Mouse (Mus musculus) gonadal fat pad, adult 2 months (tissue): ENCODE data around the gene Banp. TPM values are rescaled to one million over a fixed set of nuclear protein-coding genes. Genes with fewer than 3 reads are reported as not detected.

Experiments
- DNase-seq: peaks from one replicate; pipeline ENCODE4 v3.0.0-alpha.2; 2012; ENCODE audit warnings: low read depth
- polyA plus RNA-seq: library from polyadenylated mRNA; depleted of rRNA; stranded (reverse); fragments of >200 nt; gene quantifications from 2 replicates; pipeline ENCODE4 v1.2.3, GENCODE M21; 2012; rRNA removed

Banp gene
- polyA plus RNA-seq: 26.6 and 33.9 TPM in 2 replicates

DNA sequence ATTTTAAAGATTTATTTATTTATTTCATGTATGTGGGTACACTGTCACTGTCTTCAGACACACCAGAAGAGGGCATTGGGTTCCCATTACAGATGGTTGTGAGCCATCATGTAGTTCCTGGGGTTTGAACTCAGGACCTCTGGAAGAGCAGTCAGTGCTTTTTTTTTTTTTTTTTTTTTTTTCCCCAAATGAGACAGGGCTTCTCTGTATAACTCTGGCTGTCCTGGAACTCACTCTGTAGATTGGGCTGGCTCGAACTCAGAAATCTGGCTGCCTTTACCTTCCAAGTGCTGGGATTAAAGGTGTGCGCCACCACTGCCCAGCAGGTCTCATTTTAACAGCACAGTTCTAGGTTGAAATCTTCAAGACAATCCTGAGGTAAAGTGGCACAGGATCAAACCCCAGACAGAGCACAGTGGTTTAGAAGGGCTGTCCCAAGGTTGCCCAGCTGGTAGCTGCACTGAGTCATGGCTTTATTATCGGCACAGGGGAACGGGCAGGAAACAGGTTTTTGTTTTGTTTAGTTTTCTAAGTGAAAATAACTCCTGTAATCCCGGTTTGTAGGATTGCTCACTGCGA, at the start of gene Banp:
TSS of gene Banp (plus strand) at position 529 of the 579 bp plus-strand sequence.
- no peak for DNase-seq

DNA sequence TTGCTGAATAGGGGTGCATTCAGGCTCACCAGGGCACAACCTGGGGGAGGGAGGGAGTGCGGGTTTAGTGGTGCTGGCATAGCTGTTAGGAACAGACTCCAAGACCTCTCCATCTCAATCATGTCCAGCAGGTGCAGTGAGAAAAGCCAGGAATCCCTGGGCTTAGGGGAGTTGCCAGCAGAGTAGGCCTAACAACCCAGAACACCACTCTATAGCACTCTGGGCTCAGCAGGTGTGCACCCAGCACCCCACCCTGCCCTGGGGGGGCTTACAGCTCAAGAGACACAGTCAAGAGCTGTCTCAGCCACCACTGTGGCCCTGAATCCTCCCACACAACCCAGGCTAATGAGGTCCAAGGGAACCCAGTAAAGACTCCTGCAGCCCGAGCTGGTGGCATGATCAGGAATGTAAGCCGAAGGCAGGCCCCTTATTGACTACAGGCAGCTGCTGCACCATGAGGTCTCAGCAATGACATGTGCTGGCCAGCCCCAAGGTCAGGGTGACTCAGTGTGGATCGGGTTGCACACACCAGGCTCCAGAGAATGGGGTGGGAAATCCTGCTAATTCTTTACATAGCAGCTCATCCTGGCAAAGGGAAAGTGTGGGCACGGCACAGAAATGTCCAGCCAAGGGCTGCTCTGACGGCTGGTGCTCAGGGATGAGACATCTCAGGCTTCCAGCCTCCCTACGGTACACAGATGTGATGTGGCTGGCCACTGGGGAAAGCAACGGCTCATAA, 47.9 kb upstream of the Banp start:
- no peak for DNase-seq

DNA sequence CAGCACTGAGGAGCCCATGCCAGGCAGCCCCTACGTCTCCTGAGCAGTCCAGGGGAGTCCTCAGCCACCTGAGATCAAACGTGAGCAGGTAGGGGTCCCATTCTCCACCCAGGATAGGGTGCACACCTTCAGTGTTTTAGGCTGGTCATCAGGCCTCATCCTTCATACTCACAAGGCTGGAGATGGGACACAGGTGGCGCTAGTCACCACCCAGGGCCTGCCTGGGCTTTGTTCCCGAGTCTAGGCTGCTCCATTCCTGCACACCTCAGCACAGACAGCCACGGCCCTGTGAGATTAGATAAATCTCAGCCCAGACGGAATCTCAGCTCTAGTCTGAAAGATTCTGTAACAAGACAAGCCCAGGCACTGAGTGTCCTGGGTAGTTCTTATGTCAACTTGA, 45.6 kb upstream of the Banp start:
- no peak for DNase-seq

DNA sequence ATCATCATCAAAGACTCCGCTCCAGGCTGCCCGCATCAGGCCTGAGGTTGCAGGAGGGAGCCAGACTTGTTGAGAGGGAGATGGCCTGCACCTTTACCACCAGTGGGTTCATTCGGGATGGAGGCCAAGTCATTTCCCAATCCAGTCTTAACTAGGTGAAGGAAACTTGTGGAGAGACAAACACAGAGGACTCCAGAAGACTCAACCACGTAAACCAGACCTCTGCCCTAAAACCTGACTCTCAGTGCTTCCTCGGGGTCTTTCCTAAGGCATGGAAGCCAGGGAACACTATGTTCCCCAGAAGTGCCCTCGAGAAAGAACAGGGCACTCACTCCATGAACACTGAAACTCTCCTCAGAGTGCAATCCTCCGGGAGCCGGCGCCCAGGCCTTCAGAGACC, 44.6 kb upstream of the Banp start:
- DNase-seq: no peak

DNA sequence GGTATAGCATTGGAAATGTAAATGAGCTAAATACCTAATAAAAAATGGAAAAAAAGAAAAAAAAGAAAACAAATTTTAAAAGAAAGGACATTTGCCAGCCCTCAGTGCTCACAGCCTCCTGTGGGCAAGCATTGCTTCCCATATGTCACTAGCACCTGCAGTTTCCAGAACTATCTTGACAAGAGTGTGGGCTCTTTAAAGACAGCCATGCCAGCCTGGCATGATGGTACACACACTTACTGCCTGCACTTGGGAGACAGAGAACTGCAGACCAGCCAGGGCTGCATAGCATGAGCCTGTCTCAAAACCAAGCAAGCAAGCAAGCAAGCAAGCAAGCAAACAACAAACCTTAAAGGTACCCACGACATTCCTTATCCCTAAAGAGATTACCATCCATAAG, 44.1 kb upstream of the Banp start:
- no peak for DNase-seq

DNA sequence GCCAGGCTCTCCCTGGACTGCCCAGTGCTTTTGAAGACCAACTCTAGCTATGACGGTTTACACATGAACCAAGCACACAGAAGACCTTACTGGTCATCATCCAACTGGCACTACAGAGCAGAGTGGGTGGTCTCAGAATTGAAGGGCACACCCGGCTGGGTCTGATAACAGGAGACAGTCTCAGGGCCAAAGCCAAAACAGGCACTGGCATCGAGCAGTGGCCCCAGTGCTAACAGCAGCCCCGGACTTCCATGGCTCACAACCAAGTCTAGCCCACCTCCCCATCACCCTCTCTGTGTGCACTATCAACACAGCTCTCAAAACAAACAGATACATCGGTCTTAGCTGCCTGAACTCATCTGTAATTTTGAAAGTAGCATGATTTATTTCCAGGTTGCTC, 43.7 kb upstream of the Banp start:
- no peak for DNase-seq

DNA sequence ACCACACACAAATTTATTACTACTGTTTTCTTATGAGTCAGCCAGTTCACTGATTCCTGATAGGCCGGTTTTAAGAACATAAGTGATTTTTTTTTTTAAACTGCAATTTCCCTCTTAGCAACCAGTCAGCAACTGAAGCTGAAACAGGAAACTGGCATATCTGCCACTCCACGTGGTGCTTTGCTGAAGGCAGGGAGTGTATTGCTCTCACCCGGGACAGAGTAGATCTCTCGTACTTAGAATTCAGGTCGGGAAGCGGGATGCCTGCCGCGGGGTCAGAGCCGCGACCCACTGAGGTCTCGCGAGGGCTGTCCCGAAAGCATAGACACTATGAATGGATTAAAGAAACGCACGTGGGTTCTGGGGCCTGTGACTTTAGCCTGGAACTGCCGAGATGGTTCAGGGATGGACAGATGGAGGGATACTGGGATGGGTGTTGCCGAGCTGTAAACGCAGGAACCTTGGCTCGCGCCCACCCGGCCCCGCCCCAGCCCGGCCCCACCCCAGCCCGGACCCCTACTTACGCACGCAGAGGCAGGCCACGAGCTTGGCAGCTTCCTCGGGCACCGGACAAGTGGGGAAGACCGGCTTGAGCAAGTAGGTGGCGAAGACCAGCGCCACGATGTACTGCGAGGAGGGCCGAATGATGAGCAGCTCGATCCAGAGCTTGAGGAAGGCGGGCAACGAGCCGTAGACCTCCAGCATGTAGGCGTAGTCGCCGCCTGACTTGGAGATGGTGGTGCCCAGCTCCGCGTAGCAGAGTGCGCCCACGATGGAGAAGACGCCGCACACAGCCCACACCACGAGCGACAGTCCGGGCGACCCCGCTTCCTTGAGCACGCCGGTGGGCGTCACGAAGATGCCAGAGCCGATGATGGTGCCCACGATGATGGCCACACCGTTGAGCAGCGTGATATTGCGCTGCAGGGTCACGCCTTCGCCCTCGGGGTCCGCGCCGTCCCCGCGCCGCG, 42.7 kb upstream of the Banp start:
- DNase-seq: no peak

DNA sequence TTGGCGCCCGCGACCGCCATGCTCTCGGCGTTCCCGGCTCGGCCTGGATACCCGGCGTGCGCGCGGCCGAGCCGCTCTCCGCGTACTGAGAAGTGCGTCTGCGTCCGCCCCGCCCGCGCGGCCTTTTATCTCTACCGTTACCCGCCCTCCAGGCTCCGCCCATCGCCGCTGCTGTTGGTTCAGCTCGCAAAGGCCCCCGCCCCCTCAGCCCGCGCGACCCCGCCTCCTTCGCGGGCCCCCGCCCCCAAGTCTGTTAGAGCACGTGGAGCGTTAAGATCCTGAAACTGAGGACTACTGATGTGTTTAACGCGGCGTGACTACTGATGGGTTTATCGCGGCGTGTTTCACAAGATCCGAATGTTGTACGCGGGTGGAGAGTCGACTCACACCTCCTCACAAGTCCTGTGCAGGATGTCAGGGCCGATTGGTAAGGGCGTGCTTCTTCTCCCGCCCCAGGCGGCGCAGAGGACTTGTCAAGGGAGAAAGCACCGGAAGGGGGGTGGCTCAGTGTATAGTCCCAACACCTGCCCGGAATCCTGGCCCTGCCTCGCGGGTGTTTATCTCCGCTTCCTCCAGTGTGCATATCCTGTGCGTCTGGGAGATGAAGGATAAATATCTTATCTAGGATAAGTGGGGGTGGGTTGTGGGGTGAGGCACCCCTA, 41.8 kb upstream of the Banp start, which contains the start of gene Slc7a5:
TSS of gene Slc7a5 (minus strand) at position 108 of the 662 bp plus-strand sequence.
- no peak for DNase-seq

DNA sequence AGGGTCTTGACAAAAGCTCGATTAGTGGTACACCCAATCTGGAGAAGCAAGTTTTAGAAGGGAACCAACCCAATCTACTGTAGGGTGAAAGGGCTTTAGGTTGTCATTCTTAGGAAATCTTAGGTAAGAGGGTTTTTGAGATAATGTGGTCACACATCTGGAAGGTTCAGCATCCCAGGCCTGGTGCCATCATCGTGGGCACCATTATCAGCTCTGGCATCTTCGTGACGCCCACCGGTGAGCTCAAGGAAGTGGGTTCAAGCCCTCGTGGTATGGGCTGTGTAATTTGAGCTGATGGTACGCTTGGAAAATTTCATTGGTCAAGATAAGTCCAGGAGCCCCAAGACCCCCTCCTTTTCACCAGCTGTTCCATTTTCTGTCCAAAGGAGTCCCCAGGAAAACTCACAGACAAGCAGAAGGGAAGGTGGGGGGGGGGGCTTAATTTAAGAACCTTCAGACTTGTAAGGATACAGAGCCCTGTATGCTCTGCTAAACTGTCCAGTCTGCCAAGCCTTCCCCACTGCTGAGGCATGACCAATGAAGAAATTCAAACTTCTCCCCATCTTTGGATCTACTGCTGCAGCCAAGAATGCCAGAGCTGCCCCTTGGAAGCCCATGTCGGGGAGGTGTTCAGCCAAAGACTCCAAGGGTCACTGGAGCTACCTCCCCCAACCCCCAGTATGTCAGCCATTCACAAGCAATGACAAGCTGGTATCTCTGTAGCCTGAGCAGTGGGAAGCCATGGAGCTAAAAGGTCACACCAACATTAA, 41.0 kb upstream of the Banp start:
- DNase-seq: no peak

DNA sequence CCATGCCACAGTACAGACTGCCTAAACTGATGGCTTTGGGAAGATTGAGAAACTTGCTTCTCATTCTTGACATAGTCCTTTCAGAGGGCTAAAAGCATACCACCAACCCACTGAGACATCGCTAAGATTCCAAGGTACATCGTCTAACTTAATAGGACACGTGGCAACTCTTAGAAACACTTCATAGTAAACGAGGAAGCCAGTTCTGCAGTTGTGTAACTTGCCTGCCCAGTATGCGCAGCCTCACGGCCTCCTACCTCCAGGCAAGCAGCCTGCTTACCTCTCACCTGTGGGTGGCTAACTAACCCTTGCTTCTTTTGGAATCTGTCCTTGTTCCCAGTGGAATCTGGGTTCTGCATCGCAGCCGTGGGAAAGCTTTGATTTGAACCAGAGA, 40.4 kb upstream of the Banp start:
- peak; percentile 66 for DNase-seq

DNA sequence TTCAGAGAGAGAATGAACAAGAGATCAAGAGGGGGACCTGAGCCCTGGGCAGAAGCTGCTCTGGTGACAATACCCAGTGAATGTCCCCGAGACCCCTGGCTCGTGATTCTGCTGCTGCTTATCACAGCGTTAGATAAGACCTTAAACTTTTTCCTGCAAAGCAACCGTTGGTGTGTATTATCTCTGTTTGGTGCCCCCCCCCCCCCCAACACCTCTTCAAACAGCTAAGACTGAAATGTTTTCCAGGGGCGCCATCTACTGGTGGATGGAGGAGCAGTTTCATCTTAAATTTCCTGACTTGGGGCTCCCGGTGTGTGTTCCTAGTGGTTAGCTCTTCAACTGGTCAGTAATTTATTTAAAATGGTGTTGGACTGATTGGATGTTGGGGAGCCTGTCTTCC, 39.9 kb upstream of the Banp start:
- no peak for DNase-seq

DNA sequence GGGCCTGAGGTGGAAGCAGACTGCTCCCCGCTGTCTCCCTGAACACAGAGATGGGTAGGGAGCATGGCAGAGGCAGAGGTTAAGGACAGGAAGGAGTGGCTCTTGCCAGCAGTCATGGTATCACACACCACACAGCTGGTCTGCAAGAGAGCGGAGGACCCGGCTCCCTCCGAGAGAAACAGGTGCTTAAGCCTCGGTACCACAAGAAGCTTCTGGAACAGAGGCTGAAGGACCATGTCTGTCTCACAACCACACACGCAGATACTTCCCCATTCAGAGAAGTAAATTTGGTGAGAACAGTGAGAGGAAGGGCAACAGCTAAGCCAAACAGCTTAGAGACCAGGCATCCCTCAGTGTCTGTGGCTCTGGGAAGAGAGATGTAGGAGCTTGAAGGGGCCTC, 38.1 kb upstream of the Banp start:
- no peak for DNase-seq

DNA sequence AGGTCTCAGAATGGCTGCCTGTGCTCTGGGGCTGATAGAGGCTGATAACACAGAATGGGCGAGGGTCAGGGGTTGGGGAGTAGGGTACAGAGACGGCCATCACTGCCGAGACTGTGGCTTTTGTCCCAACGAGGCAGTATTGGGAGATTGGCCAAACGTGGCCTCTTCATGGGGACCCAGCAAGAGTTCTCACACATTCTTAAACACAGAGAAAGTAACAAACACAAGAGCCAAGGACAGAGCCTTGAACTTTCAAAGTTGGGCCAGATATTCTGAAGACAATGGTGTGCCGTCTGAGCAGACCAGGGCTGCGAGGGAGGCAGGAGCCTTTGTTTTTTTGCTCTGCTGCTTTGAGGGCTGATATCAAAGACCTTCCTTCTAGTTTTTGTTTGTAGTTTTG, 37.6 kb upstream of the Banp start:
- no peak for DNase-seq

DNA sequence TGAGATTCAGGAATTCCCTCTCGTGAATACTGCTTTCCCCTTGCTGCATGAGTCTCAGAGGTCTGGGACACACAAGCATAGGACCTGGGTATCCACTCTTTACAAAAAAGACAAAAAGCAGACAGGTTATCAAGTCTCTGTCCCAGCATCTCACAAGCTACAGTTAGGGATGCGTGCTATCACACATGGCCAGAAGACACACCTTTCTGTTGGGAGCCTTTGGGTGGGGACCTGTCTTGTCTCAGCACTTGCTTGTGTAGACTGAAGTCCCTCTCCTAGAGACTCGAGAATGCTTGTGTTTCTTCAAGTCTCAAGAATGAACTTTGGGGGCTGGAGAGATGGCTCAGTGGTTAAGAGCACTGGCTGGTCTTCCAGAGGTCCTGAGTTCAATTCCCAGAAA, 36.7 kb upstream of the Banp start:
- no peak for DNase-seq

DNA sequence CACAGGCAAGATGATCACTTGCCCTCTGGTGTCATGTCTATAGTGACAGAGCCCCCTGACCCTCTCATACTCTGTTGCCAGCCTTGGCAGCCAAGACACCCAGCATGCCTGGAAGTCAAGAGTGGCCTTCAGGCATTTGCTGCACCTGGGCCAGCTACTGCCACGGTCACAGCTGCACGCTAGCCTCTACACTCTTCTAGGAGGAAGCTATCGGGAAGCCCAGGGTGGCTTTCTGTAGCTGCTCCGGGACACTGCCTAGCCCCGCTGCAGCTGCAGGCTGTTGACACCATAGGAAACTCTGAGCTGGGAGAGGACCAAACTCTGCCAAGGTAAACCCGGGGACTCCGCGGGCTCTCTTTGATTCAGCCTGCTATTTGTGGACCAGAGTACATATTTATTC, 36.2 kb upstream of the Banp start:
- no peak for DNase-seq

DNA sequence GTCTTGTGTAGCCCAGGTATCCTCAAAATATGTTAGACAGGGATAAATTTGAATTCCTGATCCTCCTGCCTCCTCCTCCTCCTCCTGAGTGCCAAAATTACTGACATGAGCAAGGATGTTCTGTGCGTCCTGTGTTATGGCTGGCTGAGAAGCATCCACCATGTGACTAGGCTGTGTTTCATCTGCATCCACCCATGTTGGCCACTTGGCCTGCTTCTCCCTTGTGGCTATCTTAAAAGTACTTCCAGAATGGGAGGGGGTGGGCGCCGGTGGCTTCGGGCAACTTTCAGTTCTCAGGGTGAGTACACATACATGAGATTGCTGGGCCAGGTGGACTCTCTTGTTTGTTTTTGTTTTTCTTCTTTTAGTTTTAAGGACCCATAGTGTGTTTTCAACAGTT, 30.4 kb upstream of the Banp start:
- no peak for DNase-seq

DNA sequence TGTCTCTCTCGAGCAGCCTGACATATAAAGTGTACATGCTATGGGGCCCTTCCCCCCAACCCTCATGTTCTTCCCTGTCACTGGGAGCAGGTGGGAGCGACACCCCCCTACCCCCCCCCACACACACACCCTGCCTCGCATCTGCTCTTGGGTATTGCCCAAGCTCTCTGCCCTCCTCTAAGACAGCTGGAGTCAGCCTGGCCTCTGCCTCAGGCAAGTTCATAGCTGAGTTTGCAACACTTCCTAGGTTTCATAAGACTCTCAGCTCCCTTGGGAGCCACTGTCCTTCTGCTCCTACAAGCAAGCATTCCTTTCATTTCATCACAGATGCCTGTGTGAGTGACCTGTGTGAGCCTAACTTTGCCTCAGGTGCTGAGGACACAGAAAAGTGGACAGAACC, 29.8 kb upstream of the Banp start:
- peak; percentile 86 for DNase-seq

DNA sequence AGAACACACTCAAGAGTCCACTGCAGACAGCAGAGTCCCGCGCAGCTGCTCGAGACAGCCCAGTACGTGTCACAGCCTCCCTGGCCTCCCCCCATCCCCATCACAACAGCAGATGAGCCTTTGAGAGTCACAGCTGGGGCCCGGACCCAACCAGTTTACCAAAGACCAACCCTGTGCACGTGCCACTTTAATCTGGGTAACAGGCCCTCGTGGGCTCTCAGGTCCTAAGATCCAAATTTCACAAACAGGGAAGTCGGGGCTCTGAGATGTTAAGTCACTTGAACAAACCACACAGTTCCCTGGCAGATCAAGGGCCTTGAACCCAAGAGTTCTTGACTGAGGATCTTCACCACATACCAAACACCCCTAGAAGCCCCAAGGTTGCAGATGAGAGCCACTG, 28.0 kb upstream of the Banp start:
- no peak for DNase-seq

DNA sequence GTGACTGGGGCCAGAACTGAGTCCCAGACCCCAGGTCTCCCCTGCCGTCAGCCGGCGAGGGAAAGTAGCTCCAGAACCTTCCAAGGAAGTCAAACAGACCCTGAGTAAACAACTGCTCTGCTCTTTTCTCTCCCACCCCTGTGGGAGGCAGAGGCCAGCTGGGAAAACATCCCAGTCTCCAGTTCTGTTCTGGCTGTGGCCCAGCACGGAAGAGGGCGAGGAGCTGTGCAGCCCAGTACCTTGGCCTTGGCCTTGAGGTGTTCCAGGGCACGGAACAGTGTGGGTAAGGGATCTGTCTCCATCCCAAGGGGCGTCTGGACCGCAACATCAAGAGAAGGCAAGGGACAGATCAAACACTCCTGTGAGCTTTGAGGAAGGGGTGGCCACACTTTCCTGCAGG, 27.4 kb upstream of the Banp start:
- DNase-seq: no peak

DNA sequence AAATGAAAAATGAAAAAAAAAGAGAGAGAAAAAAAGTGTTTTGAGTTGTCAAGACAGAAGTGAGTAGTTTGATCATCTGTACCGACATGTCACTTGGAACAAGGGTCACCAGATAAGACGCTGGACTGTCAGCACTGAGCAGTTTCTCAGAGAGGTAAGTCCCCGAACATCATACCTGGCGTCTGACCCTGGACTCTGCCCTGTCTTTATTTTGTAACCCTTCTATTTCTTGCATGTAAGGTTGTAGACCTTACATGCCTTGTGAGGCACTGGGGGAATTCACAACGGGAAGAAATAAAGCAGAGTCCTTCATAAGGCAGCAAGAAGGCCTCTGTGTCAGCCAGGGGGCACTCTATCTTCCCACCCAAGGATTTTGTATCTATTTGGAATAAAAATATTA, 24.9 kb upstream of the Banp start:
- no peak for DNase-seq

DNA sequence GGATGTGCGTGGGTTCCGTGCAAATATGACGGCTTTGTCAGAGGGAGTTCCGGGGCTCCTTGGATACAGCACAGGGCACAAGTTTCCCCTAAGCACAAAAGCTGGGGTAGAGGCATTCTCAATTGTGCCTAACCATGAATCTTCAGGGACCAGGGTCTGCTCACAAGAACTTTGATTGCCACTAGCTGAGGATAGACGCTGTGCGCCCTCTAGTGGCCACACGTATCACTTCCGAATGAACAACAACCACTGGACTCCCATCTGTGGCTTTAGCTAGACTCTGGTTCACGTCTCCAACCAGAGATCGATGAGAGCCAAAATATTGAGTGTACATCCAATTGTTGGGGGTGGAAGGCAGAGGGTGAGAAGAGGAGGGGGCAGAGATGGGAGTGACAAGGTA, 23.9 kb upstream of the Banp start:
- DNase-seq: no peak
